Mouse (Mus musculus): ENCODE results near the gene 1700057G04Rik. TPM values are rescaled to one million over a fixed set of nuclear protein-coding genes. Genes with fewer than 3 reads are reported as not detected.

Gene 1700057G04Rik
- polyA plus RNA-seq, 1 experiment from 2014 or later: not detected

Small RNA genes lying within 50 kb of the gene (microRNA-seq; reads per million reads assigned to microRNA genes)
- not detected for gene Mir6386

Other genes with a start within 250 kb of the 1700057G04Rik start
- gene Plscr5, start 116.4 kb upstream of the 1700057G04Rik start, polyA plus RNA-seq (2015; fragmentation: Nextera tagmentation; extraction: Ambion mirVana): 0.33 and 0.70 TPM in 2 replicates
- 8.6 and 8.9 TPM in 2 replicates for gene Plscr1, start 59.6 kb upstream of the 1700057G04Rik start, polyA plus RNA-seq (2015; fragmentation: Nextera tagmentation; extraction: Ambion mirVana)
- 1.5 and 1.9 TPM in 2 replicates for gene Plscr2, start 33.8 kb upstream of the 1700057G04Rik start, polyA plus RNA-seq (2015; fragmentation: Nextera tagmentation; extraction: Ambion mirVana)
- gene Plscr4, start 148.0 kb downstream of the 1700057G04Rik start, polyA plus RNA-seq (2015; fragmentation: Nextera tagmentation; extraction: Ambion mirVana): 0.97 and 1.2 TPM in 2 replicates
- gene Plod2, start 232.8 kb downstream of the 1700057G04Rik start, polyA plus RNA-seq (2015; fragmentation: Nextera tagmentation; extraction: Ambion mirVana): 11.0 and 11.8 TPM in 2 replicates